Mouse (Mus musculus): ENCODE data around the gene Dhfr.

DNA sequence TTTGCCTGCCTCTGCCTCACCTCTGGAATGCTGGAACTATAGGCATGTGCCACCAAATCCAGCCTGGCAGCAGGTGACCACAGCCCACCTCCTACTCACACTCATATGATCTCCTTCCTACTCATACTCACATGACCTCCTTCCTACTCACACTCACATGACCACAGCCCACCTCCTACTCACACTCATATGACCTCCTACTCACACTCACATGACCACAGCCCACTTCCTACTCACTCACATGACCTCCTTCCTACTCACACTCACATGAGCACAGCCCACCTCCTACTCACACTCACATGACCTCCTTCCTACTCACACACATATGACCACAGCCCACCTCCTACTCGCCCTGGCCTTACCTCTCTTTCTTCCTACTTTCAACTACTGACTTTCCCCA, 17.7 kb upstream of the Dhfr start:
- no peak for TF ChIP-seq HCFC1 (IDR thresholded peaks at IDR 0.05; ENCODE audit: borderline replicate concordance, insufficient read depth, low read length)
- TF ChIP-seq CHD2 (IDR thresholded peaks at IDR 0.05; ENCODE audit: low read depth, low read length) = no peak
